Mouse (Mus musculus) mouse trophoblast stem cell (cell line): ENCODE measurements around the gene Pcdh9.

Experiments
- in situ Hi-C, 2 experiments: fragments of 300-500 bp; cut with MseI, MboI; formaldehyde crosslinking; loops; 2 replicates in 1 of 2; 3 replicates in 1 of 2; pipeline ENCODE4 v1.15.1; 2025

Pcdh9 gene

DNA sequence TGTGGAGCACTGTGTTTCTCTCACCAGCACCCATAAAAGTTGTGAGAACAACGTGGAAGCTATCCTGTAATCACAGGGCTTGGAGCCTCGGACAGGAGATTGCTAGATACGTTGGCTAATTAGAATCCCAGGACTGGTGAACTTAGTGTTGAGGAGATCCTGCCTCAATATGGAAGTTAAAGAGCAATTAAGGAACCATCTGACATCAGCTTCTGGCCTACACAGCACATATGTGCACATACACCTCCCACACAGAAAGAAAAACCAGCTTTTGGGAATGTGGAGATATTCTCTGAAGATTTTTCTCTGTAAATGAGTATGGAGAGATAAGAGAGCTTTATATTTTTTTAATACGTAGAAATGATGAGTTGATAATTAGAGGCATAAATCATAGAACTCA, 71.6 kb downstream of the Pcdh9 start:
- in situ Hi-C loops = no loop called here

DNA sequence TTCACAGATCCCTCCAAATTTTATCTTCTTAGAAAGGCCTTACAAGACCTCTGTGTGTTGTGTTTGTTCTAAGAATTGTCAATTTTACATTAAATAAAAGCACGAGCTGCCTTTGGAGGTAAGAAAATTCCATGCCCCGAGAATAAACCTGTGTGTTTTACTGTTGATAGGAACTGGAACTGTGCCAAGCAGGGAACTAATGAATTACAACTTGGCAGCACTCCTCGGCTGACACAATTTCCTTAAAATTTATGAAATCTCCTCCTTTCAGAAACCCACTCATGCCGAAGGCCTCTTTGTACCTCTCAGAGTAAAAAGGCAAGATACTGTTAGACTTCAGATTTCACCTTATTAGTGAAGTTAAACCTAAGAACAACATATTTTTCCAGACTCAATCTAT, 72.9 kb downstream of the Pcdh9 start:
- in situ Hi-C loops = no loop called here

DNA sequence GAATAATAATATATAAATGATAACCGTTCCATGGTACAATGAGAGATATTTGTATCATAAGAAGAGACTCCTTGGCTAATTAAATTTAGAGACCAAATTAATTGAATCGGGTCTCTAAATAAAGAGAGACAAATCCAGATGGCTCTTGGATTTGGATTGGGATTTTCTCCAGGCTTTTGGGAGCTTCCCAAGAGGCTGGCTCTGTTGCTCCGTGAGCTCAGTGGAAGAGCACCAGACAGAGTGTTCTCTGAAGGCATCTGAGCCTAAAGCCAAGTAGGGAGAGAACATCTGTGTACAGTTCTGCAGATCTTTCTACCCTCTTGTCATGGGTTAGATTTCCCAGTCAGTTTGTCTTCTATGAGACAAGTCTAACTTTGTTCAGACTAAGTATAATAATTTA, 95.9 kb downstream of the Pcdh9 start:
- in situ Hi-C loops = no loop called here

DNA sequence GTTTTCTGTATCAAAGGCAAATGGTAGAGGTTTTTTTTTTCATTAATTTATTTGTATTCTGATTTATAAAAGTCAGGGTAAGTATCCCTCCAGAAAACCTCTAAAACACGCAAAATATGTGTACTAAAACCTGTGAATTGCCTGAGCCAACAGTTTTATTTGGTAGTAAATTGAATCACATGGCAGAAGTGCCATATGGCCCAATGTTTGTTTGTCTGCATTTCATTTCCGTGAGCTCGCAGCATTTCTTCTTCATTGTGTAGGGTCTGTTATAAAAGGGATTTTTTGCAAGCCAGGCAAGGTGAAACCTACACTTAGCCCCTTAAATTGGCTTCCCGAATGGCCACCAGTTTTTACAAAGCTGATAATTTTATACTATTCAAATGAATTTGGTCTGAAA, 104.2 kb downstream of the Pcdh9 start:
- in situ Hi-C loops = no loop called here

DNA sequence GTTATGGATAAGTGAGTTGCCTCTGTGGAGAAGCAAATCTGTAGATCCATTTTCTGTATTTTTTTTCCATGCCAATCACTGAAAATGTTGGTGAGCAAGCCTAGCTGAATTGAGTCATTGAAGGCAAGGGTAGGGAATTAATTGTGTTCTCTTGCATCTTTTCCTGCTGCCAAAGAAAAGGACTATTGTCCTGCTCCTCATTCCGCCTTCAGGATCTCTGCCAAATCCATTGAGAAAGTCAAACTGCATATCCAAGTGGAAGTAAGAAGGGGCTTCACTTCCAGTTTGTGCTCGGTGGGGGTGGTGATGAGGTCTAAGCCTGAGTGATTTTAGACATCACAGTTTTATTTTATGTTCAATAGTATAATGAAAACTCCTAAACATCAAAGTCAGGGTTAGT, 105.4 kb downstream of the Pcdh9 start:
- in situ Hi-C loops = no loop called here

DNA sequence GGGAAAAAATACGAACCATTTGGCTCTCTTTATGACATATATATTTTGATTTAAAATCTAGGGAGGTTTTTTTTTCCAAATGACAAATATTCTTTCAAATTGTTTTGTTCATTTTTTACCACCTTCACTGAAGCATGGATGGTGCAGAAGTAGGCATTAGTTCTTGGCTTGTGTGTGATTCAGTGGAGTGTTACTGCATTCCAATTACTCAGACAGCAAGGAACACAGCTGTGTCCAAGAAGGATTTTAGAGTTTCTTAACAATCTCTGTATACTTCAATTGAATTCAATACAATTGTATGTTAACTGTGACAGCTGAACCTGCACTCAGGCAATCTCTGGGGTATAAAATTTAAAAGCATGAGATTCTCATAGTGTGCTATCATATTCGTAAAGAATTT, 127.6 kb downstream of the Pcdh9 start:
- in situ Hi-C loops = no loop called here

DNA sequence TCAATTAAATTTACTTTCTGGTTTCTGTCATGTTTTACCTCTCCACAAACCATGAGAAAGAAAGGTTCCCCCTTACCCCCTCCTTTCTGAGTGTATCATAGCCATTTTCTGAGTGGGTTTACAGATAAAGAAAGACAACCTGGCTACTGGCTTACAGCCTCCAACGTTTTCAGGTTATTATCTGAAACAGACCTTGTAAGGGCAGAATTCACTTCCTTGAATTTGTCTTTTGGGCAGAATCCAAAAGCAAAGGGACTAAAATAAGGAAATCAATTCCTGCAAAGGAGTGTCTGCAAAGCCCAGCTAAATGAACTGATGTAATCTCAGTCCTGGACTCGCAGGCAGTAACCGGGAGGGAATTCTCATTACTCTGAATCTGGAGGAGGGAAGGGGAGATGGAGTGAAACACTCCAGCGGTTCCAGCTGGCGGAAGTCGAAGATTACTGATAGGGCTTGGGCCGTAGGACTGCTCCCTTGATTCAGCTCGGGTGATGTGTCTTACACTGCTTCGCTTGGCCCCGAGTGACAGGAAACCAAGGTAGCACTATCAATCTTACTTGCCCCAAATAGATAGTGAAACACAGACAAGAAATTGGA, 156.3 kb downstream of the Pcdh9 start:
- in situ Hi-C loops = no loop called here

DNA sequence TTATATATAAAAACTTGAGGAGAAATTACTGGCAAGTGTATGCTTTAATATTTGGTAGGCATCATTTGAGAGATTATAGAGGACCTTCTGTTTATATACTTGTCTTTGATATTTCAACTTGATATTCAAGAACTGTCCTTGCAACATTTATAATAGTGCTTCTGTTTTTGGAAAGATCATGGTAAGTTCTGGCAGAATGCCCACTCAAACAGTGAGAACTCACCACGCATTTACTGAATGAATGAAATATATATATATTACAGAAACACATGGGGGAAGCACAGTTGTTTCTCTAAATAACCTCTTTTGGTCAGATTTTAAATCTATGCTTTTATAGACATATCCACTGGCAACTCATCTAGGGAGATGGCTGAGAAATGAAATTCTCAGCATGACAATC, 164.7 kb downstream of the Pcdh9 start:
- in situ Hi-C loops = no loop called here

DNA sequence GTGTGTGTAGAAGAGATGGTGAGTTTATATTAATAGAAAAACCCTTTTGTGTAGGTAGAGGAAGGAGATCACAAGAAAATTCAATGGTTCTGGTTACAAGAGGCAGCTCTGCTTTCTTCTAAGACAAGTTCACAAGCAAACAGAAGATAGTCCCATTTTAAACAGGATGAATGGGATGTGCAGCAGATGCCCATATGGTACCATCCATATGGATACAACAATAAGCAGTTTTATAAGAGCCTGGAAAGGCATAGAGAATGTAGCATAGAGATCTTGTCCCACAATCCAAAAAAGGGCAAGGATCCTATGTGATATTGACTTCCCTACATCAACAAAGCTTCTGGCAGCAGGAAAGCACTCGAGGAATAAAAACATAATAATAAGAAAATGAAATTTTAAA, 171.3 kb downstream of the Pcdh9 start:
- in situ Hi-C loops = no loop called here

DNA sequence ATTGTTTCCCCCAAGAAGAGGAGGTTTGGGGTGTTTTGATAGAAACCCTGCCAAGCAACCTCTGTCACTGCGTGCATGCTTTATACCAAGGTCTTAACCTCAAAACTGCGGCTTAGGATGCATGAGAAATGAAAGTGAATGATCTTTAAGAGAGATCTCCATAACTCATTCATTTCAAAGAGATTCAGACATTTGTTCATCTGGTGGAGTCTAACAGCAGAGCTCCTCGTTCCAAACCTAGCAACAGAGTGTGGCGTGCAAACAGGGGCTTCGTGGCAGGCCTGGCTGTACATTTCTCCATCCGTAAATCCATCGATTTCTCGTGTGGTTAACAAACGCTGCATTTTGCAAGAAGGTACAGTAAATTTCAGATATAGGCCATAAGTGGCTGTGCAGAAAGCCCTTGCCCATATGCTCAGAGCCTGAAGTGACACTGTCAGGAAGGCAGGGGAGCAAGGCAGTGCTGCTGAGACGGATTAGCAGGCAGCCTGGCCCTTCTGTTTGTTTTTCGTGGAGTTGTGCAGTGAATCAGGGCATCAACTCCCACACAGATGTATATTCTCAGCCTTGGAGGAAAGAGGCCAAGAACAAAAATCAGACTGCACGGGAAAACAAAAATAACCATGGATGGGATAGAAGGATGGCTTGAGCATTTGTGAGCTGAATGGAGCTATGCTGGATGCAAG, 177.1 kb downstream of the Pcdh9 start:
- in situ Hi-C loops = no loop called here

DNA sequence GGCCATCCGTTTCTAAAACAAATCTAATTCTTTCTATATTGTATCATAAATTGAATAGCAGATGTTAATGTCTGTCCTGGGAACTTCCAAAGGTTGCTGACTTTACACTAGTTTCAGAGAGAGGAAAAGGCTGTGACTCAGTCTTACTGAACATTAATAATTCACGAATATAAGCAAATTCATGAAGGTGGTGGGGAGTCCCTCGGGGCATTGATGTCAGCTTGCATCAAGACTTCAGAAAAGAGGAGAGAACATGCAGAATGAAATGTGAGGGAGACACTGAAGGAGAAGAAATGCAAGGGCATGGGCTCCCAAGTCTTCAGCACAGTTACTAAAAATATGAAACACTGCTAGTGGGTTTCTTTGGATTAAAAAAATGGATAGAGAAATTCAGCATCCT, 181.8 kb downstream of the Pcdh9 start:
- in situ Hi-C loops = no loop called here

DNA sequence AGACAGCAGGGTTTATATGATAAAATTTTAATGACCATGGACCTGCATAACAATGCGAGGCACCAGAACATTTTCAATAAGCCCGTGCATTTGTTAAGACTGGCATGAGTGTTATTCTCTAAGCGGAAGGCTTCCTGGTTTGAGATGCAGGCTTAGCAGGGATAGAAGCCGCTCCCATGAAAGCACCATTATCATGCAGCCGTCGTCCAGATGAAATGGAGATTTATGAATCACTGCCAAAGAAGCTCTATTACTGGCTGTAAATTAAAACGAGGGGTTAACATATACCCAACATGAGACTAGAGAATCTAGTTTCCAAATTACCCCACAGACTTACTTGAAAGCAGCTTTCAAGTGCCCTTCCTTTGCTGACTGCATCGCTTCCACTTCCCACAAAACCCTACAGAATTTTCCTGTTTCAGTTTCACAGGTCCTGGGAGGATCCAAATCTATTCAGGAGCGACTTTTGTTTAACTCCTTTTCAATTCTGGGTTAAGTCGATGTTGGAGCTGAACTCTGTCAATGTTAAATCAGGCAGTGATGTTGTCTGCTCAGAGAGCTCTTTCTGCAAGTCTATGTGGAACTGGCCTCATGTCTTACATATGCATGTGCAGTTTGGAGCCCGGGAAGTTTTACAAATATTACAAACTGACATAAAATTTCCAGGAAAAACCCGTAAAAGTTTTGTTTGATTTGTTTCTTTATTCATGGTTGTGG, 188.9 kb downstream of the Pcdh9 start:
- in situ Hi-C loops = no loop called here

DNA sequence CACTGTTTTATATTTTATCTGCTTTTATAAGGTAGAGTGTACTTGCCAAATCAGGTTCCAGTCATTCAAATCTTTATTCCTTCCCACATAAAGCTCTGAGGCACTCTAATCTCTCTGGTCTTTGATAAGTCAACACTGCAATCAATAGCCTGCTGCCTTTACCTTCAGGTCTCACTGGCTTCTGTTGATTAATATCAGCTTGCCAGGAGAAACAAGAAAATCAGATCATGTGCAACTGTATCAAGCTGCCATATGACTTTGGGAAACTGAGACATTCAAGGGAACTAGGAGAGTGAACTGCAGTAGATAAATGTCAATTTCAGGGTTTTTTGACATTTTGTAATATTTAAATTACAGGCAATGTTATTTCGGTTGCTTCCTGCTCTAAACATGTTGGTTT, 189.6 kb downstream of the Pcdh9 start:
- in situ Hi-C loops = no loop called here

DNA sequence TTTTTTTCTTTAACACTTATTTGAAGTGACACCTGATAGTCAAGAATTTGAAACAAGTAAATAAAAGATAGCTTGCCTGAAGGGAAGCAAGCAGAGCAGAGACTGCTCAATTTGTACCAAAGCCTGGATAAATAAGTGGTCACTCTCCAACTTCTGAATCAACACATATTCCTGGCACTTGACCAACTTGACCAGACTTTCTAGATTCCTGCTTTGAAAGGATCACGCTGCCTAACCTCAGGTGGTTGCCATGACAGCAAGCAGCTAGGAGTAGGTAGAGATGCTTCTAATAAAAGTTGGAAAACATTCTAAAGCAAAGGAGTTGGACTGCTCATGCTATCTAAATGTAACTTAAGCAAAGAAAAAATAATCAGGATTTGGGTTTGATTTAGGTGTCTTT, 205.8 kb downstream of the Pcdh9 start:
- in situ Hi-C loops = no loop called here

DNA sequence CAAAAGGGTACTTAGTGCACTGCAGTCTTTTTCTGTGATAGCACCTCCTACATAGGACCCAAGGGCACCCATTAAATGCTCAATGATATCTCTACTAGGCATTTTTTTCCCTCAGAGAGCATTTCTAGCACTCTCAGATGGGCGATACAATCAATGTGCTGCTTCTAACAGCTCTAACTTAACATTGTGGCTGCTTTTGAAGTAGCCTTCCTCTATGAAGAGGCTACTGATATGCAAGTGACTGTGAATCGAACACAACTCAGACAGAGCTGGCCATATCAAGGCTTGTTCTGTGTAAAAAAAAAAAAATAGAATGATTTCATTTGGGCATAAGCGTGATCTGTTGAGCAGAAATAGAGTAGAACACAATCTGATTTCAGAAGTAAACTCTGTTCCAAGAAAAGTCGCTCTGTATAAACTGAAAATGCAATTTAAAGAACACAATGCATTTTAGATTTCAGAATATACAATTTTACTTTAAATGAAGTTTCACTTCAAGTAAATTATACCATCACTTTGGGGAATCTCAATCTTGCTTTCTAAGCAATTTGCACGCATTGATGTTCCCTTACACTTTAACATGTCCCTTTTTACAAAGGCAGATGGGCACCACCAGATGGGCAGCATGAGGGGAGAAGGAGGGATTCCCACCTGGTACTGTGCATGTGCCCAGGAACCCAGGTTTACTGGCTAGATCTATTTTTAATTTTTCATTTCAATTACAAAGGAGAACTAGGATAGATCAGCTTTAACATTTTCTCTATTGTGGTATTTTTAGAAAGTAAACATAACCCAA, 215.0 kb downstream of the Pcdh9 start:
- in situ Hi-C loops = no loop called here

DNA sequence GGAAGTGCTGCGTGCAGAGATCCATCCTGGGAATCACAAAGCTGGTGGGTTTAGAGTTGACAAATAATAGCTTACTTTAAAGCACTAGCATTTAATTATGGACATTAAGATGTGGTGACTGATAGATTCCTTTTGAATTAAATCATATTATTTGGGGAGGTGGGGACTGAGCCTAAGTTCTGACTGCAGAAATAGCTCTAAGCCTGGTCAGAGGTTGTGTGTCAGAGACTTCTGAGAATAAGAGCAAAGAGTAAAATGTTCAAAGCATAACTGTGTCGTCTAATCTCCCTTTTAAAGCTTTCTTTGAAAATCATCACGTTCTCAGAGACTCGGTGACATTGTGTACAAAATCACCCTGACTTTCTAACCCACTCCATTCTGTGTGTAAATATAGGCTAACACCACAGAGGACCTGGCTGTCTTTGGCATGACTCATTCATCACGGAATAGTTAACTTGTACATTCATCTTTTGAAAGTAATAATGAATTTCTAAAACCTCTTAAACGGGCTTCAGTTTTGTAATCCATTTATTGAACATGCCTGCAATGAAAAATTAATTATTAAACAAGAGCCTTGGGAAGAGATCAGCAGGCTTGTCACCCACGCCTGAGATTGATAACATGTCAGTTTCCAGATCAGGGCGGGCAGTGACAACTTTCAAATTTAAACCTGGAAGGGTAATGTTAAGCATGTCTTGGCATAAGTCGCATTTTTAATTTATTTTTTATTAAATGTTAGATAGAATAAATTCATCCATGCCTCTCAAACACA, 236.3 kb downstream of the Pcdh9 start:
- in situ Hi-C loops = no loop called here

DNA sequence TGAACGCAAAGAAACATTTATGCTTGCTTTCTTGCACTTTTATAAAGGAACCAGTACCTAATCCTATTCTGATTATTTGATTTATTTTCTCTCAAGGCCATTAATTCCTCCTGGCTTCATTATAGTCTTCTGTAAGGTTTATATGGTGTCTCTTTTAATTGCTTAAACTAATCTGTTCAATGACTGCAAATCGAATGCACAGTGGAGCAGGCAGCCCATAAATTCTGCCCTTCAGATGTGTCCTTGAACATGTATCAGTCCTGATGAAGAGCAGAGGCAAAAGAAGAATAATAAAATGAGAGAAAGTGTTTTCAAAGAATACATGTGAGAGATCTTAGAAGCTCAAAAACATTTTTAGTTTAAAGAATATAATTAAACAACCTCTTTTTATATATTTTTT, 263.2 kb downstream of the Pcdh9 start:
- in situ Hi-C loops = no loop called here

DNA sequence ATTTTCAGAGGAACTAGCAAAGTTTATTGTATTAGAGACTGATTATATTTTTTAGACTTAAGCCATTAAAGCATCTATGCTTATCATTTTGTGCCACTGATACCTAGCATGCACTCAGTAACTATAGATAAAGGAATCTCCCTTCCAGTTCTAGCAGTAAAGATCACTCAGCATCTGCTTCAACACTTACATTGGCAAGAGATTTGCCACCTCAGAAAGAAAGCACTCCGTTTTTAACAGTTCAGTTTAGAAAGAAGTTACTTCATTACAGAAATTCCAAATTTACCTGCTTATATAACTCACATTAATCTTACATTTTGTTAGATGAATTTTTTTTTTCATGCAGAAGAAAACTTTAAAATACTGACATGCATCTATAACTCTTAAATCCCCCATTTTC, 266.3 kb downstream of the Pcdh9 start:
- in situ Hi-C loops = no loop called here

DNA sequence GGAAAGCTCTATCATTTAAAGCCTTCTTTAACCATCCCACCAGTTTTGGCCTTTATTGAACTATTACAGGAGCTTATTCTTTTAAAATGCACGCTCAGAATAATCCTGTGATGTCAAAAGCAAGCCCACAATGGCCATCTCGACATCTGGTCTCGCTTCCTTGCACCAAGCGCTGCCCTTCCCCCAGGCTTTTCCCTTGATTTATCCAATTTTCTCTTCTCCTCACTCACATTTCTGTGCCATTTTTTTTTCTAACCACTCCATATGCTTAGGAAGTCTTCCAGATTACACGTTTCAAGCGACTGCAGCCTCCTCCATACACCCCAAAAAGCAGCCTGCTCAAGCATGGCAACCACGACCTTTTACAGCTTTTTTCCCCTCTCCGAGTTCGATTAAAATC, 269.3 kb downstream of the Pcdh9 start:
- in situ Hi-C loops = no loop called here

DNA sequence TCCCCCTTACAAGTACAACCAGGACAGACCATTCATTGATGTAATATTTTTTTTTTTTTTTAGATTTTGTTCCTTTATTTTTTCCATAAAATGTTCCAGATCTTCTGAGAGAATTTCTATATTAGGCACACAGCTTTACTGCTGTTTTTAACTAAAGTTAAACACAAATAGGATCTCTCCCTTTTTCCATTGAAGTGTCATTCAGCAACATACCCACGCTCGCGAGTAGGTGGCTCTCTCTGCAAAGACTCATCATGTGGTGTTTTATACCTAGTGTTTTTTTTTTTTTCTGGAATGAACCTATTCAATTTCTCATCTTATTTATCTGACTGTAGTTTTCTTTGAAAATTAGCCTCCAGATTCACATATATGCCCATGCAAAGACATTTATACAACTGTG, 282.9 kb downstream of the Pcdh9 start:
- in situ Hi-C loops = no loop called here

DNA sequence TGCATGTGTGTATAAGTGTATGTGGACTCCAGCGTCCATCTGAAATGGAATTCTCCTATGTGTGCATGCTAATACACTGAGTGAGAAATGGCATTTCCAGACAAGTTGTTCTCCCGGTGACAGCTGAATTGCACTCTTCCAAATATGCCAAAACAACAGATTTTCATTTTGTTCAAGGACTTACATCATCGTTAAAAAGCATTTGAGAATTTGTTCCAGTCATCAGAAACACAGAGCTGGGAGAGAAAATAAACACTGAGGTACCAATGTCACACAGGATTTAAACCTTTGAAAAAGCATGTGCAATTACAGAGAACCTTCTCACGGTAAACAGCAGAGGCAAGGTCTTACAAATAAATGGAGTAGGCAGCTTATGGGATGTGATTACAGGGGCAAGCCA, 290.5 kb downstream of the Pcdh9 start:
- in situ Hi-C loops = no loop called here
